Mouse (Mus musculus) embryonic facial prominence, embryonic 10.5 days (tissue): Measurements from ENCODE around the gene Hpcal4. TPM values are rescaled to one million over a fixed set of nuclear protein-coding genes. Genes with fewer than 3 reads are reported as not detected.
A peak's percentile ranks its signal among the peaks of the same experiment; 100 is the strongest.

Experiments used
- DNase-seq: peaks from one replicate; pipeline ENCODE4 v3.0.0-alpha.2; 2017; ENCODE audit warnings: low spot score
- H3K27ac ChIP-seq: fragments of 300-500 bp; sonication (generic); replicated peaks from 2 replicates; pipeline ENCODE4 v1.5.1; 2016; ENCODE audit warnings: mild to moderate bottlenecking
- H3K27me3 ChIP-seq: fragments of 300-500 bp; sonication (generic); replicated peaks from 2 replicates; pipeline ENCODE4 v1.6.1; 2016; ENCODE audit warnings: low read depth, mild to moderate bottlenecking; ENCODE audit not compliant: poor library complexity, severe bottlenecking
- H3K36me3 ChIP-seq: fragments of 300-500 bp; sonication (generic); replicated peaks from 2 replicates; pipeline ENCODE4 v1.6.1; 2016; ENCODE audit warnings: mild to moderate bottlenecking, moderate library complexity
- H3K4me1 ChIP-seq: fragments of 300-500 bp; sonication (generic); 2 replicates; pipeline ENCODE4 v1.6.1; 2016
- H3K4me3 ChIP-seq: fragments of 300-500 bp; sonication (generic); 2 replicates; pipeline ENCODE4 v1.5.1; 2016; ENCODE audit warnings: mild to moderate bottlenecking, moderate library complexity
- H3K9me3 ChIP-seq: fragments of 300-500 bp; sonication (generic); 2 replicates; pipeline ENCODE4 v1.6.1; 2016; ENCODE audit warnings: mild to moderate bottlenecking
- WGBS: fragments of 180-500 bp; shearing (Covaris S2); methylation state at CpG from one replicate; pipeline ENCODE4 v1.1.7; 2016; 5-methylcytosine and 5-hydroxymethylcytosine counted together
- polyA plus RNA-seq: library from polyadenylated mRNA; unstranded; fragments of >200 nt; fragmentation: Nextera tagmentation; extraction: Ambion mirVana; gene quantifications from 2 replicates; pipeline ENCODE4 v1.2.1, GENCODE M21; 2016

Gene Hpcal4
- polyA plus RNA-seq, 1 experiment from 2014 or later = 0.95 TPM

- DNase-seq = peak; percentile 68
- Histone ChIP-seq H3K36me3 (no peaks in the 10 kb centered on the region), H3K4me1 (peaks cover 52% of the 10 kb centered on the region), H3K27ac (peak within 1 kb of the TSS; percentile 77), H3K27me3 (peaks cover 93% of the 10 kb centered on the region), H3K4me3 (peak within 1 kb of the TSS; percentile 65), H3K9me3 (no peaks in the 10 kb centered on the region)
- WGBS = 1% methylated on average over 52 of the region's 52 CpGs
Measured at GRCm38 (mm10) chr4:123233492-123234084, 50.6 kb downstream of the Hpcal4 start, which contains the start of gene Heyl. Gene Heyl (plus strand): TSS chr4:123233556.

GRCm38 (mm10) chr4:123235835-123236430 lies 52.9 kb downstream of the Hpcal4 start:
- Histone ChIP-seq H3K27me3 (peaks cover 93% of the 10 kb centered on the region), H3K27ac (peak overlapping the region; percentile 37; the same call in 1 of the 2 replicates), H3K4me3 (0 out of 2 replicates have a peak overlapping the region, but pooled peaks have one; percentile 21), H3K36me3 (no peaks in the 10 kb centered on the region), H3K9me3 (no peaks in the 10 kb centered on the region), H3K4me1 (peaks cover 72% of the 10 kb centered on the region)
- peak; percentile 63 for DNase-seq
- WGBS = 37% methylated on average over 9 of the region's 9 CpGs

DNA sequence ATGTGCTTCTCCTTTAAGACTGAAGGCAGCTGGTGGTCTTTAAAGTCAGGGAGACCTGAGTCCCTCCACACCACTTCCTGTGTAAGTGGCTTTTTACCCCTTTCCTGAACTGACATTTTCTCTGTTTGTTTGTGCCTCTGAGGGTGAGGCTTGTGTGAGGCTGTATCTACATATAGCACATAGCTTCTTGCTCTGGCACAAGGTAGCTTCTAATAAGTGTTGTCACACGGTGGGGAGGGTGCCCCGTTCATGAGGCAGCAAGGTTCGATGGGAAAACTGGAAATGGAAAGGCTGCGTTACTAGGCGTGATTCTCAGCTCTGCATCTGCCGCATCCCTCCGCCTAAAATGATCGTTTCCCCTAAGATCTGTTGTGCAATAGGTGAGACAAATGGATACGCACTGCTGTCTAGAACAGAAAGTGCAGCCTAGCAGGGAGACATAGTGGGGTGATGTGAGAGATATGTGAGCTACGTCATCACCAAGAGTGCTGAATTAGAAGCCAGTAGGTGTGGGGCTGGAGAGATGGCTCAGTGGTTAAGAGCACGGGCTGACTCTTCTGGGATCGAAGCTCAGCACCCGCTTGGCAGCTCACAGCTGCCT lies 53.5 kb downstream of the Hpcal4 start:
- WGBS = 77% methylated on average over 13 of the region's 13 CpGs
- Histone ChIP-seq H3K27ac (peak overlapping the region; percentile 19), H3K9me3 (no peaks in the 10 kb centered on the region), H3K27me3 (peaks cover 97% of the 10 kb centered on the region), H3K4me3 (0 out of 2 replicates have a peak overlapping the region, but pooled peaks have one; percentile 4), H3K36me3 (no peaks in the 10 kb centered on the region), H3K4me1 (peaks cover 72% of the 10 kb centered on the region)
- no peak for DNase-seq

DNA sequence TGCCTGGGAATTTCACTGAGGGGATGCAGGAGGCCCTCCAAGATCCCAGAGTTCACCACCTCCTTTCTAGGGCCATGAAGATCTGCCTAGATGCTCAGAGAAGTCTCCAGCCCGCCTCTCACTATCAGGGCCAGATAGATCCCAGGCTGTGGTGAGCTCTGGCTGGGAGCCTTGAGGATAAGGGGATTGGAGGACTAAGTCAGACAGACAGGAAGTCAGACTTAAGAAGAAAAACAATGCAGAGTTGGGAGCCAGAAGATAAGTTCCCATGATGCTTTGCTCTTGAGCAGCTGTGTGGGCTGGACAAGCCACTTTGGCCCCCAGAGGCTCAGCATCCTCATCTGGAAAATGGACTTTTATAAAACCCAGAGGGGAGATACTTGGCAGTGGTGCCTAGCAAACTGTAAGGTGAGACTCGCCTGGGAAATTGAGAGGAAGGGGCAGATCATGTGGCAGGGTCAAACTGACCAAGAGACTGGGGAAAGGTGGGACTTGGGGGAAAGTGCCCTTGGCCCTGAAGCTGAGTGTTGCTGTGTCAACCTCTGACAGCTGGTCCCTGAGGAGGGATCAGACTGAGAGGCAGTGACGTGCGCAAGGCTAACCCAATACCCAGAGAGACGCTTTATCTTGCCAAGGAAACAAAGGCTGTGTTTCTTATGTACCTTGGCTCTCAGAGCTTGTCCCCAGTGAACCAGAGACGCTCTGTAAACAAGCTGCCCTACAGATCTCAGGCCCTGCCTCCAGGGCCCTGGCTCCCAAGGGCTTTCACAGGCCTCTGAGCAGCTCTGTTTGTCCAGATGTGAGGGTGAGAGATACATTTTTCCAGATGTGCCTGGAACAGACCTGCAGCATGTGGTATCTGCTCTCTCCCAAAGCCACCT lies 54.6 kb downstream of the Hpcal4 start:
- WGBS = 35% methylated on average over 6 of the region's 6 CpGs
- peaks cover 90% of the 10 kb centered on the region for H3K27me3 ChIP-seq
- DNase-seq = no peak

DNA sequence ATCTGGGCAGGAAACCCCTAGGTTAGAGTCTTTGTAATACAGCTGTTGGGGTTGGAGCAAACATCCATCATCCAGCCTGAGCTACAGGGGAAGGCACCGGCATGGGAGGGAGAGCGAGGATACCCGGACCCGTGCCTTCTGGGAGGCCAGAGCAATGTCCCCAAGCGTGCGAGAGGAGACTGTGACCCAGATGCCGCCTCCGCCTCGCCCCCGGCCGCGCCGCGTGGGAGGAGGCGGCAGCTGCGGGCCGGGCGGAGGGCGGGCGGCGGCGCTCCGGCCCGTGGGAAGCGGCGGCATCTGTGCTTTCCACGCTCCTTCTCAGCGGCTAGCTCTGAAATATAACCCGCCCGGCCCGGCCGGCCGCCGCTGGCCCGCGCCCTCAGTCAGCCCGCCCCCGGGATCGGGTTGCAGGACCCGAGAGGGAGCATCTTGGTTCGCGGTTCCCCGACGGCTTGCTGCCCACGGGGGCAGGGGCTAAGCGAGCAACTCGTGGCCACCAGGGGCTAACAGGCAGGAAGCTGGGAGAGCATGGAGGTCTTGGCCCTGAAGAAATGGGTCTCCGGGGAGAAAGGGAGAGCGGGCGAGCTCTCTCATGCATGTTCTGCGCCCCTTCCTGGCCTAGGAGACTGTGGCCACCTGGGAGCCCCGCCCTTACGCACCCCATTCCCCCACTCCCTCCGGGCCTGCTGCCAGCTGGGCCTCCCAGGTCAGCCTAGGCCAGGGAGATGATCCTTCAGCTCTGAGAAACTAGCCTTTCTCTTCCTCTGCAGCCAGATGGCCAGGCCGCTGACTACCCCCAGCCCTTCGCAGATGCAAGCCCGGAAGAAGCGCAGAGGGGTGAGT lies 56.6 kb downstream of the Hpcal4 start:
- peaks cover 74% of the 10 kb centered on the region for H3K27me3 ChIP-seq
- no peaks in the 10 kb centered on the region for H3K36me3 ChIP-seq
- H3K4me1 ChIP-seq = peaks cover 67% of the 10 kb centered on the region
- peak overlapping the region; percentile 55 for H3K4me3 ChIP-seq
- 4% methylated on average over 58 of the region's 58 CpGs for WGBS
- H3K9me3 ChIP-seq = no peaks in the 10 kb centered on the region
- peak; percentile 85 for DNase-seq
- H3K27ac ChIP-seq = peak overlapping the region; percentile 82

More for the DNA sequence above, 54.6 kb downstream of the Hpcal4 start:
- Histone ChIP-seq H3K36me3 (no peaks in the 10 kb centered on the region), H3K4me3 (no peak overlapping the region), H3K9me3 (no peaks in the 10 kb centered on the region), H3K27ac (peak overlapping the region; percentile 54; the same call in 1 of the 2 replicates), H3K4me1 (peaks cover 72% of the 10 kb centered on the region)

Other genes with a start within 250 kb of the Hpcal4 start
- 10.1 and 12.9 TPM in 2 replicates for gene Mfsd2a, start 222.0 kb upstream of the Hpcal4 start, polyA plus RNA-seq
- 33.6 and 43.0 TPM in 2 replicates for gene Mycl, start 187.6 kb upstream of the Hpcal4 start, polyA plus RNA-seq
- gene Trit1, start 166.6 kb upstream of the Hpcal4 start, polyA plus RNA-seq = 19.0 and 21.6 TPM in 2 replicates
- gene Bmp8b, start 78.1 kb upstream of the Hpcal4 start, polyA plus RNA-seq = 0.29 and 0.39 TPM in 2 replicates
- 0.09 and 0.12 TPM in 2 replicates for gene Oxct2b, start 67.0 kb upstream of the Hpcal4 start, polyA plus RNA-seq
- 131 TPM in 2 replicates for gene Ppie, start 43.3 kb upstream of the Hpcal4 start, polyA plus RNA-seq
- not detected in 2 replicates for gene Nt5c1a, start 18.3 kb downstream of the Hpcal4 start, polyA plus RNA-seq
- gene Heyl, start 50.3 kb downstream of the Hpcal4 start, polyA plus RNA-seq = 13.4 and 13.5 TPM in 2 replicates
- gene Pabpc4, start 79.1 kb downstream of the Hpcal4 start, polyA plus RNA-seq = 54.9 and 59.4 TPM in 2 replicates
- not detected in 2 replicates for gene Oxct2a, start 140.4 kb downstream of the Hpcal4 start, polyA plus RNA-seq
- 0.14 TPM in 1 of 2 replicates, not detected in the other for gene Bmp8a, start 160.0 kb downstream of the Hpcal4 start, polyA plus RNA-seq